Mouse (Mus musculus) retina, embryonic 14.5 days (tissue): Measurements from ENCODE around the gene Syp.
A peak's percentile ranks its signal among the peaks of the same experiment; 100 is the strongest.

Source experiments
- DNase-seq: peaks from one replicate; pipeline ENCODE4 v3.0.0-alpha.2; 2015; ENCODE audit warnings: low spot score

The Syp gene

GRCm38 (mm10) chrX:7638401-7639091, at the start of gene Syp:
Gene Syp (plus strand): TSS chrX:7638471.
- DNase-seq: peak; percentile 85

- DNase-seq: no peak
Observed at GRCm38 (mm10) chrX:7595371-7595770, 42.9 kb upstream of the Syp start.

DNA sequence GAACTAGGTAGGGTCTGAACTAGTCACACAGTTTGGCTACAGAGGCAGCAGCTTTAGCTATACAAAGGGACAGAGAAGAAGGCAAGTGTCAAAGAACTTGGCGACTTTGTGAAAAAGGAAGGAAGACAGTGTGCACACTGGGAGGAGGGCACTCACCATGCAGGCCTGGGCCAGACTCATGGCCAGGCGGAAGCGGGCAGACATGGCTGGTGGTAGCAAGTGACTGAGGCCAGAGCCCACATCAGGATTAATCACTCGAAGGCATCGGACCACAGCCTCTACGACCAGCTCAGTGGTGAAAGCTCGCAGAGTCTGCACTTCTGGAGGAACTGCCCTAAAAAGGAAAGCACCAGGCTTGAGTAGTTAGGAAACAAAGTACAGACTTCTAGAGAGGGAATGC, 34.3 kb upstream of the Syp start:
- DNase-seq: no peak

- peak; percentile 86 for DNase-seq
Observed at GRCm38 (mm10) chrX:7604879-7605574, 33.2 kb upstream of the Syp start, which contains the start of gene Ccdc22. Gene Ccdc22 (minus strand): TSS chrX:7605517.

GRCm38 (mm10) chrX:7605575-7605941, 32.7 kb upstream of the Syp start:
- no peak for DNase-seq

DNA sequence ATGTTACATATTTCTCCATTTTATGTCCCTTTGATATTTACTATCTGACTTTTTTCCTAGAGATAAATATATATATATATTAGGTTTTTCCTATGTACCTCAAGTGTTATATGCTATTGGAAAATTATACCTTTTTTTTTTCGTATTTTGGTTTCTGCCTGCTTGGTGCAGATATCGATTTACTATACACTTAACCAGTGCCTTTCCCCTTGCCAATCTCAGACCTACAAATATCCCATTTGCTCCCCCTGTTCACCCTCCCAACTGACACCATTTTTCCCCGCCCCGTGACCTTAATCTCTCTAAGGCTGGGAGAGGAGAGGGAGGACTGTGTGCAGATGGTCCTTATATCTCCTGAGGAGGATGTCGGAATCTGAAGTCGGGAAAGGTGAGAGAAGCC, 31.5 kb upstream of the Syp start, which contains the start of gene Cacna1f:
Cacna1f (plus strand) TSS at position 301 of the 400 bp plus-strand sequence.
- no peak for DNase-seq

DNA sequence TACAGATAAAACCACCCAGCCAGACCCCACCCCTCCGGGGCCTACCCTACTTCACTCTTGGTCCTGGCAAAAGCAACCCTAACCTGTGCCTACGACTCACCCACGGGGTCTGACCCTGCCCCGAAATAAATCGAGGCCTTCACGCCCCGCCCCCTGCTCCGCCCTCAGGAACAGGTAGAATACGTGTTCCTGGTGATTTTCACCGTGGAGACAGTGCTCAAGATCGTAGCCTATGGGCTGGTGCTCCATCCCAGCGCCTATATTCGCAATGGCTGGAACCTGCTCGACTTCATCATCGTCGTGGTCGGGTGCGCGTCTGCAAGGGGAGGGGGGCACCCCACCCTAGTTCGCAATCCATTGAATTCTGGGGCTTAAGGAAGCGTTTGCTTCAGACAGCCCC, 28.2 kb upstream of the Syp start:
- DNase-seq: no peak

DNA sequence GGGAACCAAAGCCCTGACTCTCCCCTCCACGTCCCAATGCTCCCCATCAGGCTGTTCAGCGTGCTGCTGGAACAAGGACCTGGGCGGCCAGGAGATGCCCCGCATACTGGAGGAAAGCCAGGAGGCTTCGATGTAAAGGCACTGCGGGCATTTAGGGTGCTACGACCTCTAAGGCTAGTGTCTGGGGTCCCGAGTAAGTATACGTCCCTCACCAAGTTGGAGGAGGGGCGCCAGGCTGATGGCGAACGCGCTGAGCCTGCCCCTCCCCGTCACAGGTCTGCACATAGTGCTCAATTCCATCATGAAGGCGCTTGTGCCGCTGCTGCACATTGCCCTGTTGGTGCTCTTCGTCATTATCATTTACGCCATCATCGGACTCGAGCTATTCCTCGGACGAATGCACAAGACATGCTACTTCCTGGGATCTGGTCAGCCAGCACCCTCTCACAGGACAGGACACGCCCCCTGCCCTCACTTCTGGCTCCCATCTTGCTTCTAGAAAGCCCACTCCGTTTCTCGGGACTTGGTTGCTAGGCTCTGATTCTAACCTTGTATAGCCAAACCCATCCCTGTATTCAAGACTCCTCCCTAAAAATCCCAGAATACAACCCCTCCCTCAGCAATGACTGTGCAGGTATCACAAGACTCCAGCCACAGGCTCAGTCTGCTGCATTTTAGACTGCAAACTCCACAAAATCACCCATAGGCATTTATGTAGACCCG, 27.6 kb upstream of the Syp start:
- DNase-seq: peak; percentile 38

DNA sequence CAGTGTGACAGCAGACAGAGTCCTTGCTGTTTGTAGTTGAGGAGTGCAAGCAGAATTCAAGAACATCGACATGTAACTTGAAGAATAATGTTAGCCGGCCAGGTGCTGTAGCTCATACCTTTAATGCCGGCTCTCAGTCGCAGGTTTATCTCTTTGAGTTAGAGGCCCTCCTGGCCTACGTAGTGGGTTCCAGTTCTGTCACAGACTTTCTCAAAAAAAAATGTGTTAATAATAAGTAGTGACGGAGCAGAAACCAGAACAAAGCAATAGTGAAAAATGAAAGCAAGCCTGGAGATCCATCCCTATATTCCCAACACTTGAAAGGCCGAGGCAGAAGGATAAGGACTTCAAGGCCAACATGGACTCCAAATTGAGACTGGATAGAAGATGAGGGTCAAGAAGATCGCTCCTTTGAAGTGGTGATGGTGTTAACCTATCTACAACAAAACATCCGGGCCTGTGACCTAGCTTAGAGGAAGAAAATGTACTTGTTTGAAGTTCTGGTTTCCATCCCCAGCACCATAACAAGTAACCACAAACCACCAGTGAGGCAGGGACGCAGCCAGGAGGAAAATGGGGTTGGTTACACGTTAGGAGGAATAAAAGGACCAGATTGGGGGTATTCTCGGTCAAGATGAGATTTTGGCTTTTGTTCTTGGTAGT, 20.3 kb upstream of the Syp start:
- DNase-seq: no peak

- no peak for DNase-seq
Observed at GRCm38 (mm10) chrX:7632560-7632959, 5.7 kb upstream of the Syp start.

DNA sequence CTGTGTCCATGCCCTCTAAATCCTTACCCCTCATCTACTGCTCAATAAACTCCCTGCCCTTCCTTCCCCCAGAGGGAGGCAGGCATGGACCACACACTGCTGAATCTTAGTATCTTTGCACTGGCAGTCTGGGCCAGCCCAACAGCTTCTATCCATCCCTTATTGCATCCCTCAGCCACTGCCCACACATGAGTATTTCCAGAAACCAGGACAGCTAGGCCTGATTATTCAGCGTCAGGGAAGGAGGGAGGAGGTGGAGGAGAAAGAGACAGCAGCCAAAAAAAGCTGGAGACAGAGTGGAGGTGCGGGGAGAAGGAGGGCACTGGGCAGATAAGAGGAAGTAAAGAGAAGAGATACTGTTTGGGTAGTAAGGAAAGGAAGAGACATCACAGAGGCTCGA, 3.2 kb upstream of the Syp start:
- no peak for DNase-seq

GRCm38 (mm10) chrX:7639536-7640325, 1.5 kb downstream of the Syp start:
- no peak for DNase-seq

- peak; percentile 24 for DNase-seq
Observed at GRCm38 (mm10) chrX:7640785-7641184, 2.5 kb downstream of the Syp start.

DNA sequence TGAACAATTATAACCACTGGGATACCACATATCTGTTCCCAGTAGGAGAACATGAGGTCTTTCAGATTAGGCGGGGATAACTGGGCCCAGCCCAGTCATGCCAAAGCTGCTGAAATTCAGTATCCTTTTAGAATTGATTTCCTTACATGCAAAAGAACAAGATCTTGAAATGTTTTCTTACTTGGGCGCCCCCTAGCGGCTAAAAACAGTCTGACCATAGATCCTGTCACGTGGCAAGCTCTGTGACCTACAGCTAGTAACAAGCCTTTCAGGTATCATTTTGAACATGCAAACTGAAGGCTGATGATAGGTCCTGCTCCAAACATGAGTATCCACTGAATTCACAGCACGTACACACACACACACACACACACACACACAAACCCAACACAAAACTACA, 7.1 kb downstream of the Syp start:
- peak; percentile 83 for DNase-seq

DNA sequence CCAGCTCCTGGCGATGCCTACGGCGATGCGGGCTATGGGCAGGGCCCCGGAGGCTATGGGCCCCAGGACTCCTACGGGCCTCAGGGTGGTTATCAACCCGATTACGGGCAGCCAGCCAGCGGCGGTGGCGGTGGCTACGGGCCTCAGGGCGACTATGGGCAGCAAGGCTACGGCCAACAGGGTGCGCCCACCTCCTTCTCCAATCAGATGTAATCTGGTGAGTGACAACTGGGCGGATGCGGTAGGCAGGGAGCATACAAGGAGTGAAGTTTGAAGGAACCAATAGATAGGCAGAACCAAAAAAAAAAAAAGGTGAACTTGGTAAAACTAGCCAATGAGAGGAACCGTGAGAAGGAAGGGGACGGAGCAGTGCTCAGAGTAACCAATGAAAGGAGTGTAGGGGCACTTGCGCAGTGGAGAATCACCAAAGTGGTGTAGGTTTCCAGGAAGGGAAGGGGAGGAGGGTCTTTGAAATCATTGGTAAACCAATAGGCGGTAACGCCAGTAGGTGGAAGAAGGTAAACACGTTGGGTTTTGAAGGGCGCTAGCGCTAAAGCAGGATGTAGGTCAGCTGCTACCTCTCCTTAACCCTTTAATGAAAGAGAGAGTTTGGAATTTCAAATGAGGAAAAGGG, 10.5 kb downstream of the Syp start:
- DNase-seq: peak; percentile 87

- DNase-seq: no peak
Observed at GRCm38 (mm10) chrX:7657221-7657639, 19.0 kb downstream of the Syp start, which contains the start of gene Prickle3. Gene Prickle3 (plus strand): TSS chrX:7657260.

DNA sequence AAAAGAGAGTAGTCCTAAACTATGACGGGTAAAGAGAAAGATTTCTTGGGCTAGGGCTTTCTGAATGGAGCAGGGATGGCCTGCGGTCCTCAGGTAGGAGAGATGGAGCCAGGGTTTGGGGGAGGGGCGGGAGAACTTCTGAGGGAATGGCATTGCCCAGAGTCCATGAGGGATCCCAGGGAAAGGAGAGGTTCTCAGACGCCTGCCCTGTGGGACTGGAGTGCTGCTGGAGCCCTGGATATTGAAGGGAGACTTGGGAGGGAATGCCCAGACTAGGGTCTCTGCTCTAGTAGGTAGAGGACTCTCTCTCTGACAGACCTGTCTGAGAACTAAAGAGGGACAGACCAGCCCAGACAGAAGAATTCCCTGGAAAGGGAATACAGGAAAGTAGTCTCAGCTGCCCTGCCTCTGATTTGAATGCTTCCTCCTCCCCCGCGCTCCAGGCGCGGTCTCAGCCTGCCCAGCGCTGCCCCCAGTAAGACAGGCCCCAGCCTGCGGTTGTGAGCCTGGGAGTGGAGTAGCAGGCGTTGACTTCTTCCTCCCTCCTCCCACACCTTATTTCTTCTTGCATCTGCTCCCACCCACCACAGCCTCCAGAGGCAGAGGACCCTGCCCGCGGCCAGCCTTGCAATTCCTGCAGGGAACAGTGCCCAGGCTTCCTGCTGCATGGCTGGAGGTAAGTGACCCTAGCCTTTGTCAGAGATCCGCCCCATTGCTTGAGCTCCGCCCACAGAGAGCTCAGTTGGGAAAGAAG, 19.9 kb downstream of the Syp start:
- peak; percentile 53 for DNase-seq

DNA sequence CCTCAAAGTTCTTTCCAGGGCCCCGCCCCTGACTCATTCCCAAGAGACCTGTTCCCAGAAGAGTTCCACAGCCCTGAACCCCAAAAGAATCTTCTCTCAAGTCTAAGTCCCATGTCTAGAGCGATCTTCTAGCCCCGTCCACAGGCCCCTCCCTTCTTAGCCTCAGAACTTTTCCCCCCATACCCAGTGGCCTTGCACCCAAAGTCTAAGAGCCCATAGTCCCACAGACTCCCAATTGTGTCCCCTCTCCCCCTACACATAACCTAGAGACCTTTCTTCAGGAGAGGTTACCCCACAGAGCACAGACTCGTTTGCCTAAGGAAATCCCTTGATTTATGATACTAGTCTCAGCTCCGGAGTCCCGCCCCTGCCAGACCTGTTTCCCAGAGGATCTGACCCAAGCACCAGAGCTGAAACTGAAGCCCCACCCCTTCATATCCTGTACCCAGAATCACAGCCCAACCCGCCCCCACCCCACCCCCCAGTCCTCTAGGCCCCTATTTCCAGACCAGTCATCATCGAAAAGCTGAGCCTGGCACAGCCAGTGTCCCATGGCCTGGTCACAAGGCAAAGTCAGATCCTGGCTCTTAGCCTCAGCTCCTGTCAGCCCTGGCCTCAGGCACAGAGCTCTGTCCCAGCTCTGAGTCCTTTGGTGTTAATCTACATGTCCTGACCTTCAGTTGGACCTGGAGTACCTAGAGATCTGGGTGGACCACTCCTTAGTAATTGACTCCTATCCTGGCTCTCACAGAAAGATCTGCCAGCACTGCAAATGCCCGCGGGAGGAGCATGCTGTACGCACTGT, 20.7 kb downstream of the Syp start:
- DNase-seq: no peak

- DNase-seq: no peak
Observed at GRCm38 (mm10) chrX:7661086-7661485, 22.8 kb downstream of the Syp start.
